Mouse (Mus musculus): ENCODE results near the gene Mrpl46.
A peak's percentile ranks its signal among the peaks of the same experiment; 100 is the strongest.

The Mrpl46 gene

GRCm38 (mm10) chr7:78769075-78769652 is 14.2 kb downstream of the Mrpl46 start:
- peak; percentile 14 for DNase-seq (ENCODE audit: inconsistent ontology term)

- no peak for DNase-seq (ENCODE audit: inconsistent ontology term)
Observed at GRCm38 (mm10) chr7:78767929-78768531, 15.3 kb downstream of the Mrpl46 start.

- DNase-seq (ENCODE audit: inconsistent ontology term), result peak; percentile 85
Observed at GRCm38 (mm10) chr7:78766019-78766683, 17.2 kb downstream of the Mrpl46 start.

- DNase-seq (ENCODE audit: inconsistent ontology term), result no peak
Observed at GRCm38 (mm10) chr7:78765215-78765631, 18.1 kb downstream of the Mrpl46 start.

GRCm38 (mm10) chr7:78763801-78764200 is 19.5 kb downstream of the Mrpl46 start:
- no peak for DNase-seq (ENCODE audit: inconsistent ontology term)

- DNase-seq (ENCODE audit: inconsistent ontology term), result no peak
Observed at GRCm38 (mm10) chr7:78754458-78755000, 28.8 kb downstream of the Mrpl46 start.

DNA sequence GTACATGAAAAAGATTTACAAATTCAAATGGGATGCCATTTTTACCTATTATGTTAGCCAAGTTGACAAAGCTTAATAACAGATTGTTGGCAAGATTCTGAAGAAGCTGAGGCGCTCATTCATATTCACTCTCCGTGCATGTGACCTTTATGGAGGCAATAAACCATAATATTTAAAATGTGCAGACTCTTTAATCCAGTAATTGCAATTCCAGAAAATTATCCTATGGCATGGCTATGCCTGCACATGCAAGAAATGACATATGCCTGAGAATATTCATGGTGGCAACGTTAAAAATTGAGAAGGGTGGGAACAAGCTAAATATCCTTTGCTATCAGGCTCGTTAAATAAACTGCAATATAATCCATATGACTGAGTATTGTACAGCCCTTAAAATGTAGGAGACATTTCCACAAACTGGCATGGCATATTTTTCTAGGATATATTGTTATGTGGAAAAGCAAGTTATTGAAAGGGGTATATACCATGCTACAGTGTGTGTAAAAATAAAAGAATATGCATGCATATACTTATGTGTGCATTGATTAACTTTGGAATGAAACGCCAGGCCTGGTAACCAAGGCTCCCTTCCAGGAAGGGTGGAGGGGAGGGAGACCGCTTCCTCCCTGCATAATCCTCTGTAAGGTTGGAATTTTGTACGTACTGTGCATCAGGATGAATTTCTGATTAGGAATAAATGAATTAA is 29.4 kb downstream of the Mrpl46 start:
- DNase-seq (ENCODE audit: inconsistent ontology term), result no peak

DNA sequence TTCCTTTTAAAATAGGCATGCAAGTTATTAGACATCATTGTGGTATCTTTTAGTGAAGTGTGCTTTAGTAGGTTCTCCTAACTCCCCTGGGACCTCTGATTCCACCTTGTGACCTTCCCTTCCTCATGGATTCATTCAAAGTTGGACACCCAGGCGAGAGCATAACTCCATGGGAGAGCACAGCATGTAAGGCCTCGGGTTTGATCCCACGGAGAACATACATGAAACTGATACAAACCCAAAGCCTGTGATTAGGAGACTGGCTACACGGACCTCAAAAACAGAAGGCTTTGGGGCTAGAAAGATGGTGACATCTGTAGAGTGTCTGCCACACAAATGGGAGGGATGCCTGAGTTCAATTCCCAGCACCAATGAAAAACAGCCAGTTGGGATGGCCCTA is 30.4 kb downstream of the Mrpl46 start:
- no peak for DNase-seq (ENCODE audit: inconsistent ontology term)

DNA sequence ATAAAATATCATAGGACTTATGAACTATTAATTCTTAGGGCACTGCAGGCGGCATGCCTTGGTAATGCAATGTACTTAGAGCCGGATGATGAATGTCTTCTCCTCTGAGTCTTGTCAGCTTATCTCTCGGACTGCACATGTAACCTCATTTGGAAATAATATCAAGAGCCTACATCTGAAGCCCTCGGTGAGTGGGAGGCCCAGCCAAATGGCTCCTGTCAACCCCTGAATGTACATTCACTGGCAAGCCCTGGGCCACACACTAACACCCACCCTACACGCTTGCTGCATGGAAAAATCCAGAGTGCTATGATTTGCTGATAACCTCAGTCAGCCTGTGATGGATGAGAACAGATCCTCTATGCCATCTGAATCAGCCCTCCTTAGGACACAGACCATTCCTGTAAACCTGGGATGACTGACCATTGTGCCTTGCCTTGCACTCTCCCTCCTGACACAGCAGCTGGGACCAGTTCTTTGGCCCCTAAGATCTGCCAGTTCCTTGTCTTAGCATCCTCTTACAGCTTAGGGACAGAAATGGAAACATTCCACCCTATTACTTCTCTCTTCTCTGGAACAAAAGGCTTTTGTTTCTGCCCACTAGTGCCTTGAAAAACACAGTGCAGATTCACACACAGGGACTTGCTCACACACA is 39.5 kb downstream of the Mrpl46 start:
- DNase-seq (ENCODE audit: inconsistent ontology term), result no peak

DNA sequence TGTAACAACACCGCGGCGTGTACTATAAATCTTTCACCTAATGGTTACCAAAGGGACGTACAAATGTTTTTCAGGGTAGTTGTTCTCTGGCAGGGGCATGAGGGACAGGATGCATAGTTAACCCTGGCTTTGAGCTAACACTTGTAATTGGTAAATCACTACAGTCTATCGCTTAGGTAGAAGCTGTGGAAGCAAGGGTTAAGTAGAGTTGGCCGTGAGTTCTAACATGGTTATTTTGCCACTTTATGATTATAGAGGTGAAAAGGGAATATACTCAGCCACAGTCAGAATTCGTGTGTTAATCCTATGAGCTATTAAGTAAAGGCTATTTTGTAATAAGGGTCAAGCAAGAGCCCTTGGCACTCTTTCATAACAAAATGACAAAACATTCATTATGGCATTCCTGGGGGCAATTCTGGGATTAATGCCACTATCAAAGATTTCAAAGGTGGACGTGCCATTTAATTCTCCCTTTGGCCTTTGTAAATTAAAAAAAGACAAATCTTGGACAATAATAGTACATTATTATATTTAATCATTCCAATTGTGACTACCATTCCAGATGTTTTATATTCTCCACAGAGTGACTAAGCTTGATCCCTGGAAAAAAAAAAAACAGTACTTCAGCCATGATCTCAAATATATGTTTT is 43.9 kb downstream of the Mrpl46 start:
- no peak for DNase-seq (ENCODE audit: inconsistent ontology term)

GRCm38 (mm10) chr7:78737614-78738210 is 45.6 kb downstream of the Mrpl46 start, which contains the start of gene Ntrk3:
Gene Ntrk3 (minus strand): TSS chr7:78738012.
- DNase-seq (ENCODE audit: inconsistent ontology term), result no peak

DNA sequence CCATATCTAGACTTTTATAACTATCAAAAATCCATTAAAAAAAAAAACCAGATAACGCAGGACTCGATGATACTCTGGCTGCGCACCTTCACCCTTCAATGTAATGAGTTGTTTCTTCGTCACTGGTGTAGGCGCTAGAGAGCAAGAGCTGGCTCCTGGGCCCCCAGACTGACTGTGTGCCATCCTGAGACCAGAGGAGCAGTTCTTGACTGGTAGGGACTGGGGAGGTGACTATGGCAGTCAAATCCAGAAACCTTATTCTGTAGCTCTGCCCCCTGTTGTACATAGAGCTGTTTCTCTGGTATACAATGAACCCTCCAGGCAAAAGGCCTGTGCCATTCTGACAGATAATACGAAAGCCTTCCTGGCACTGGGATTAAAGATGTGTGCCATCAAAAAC is 46.1 kb downstream of the Mrpl46 start:
- DNase-seq (ENCODE audit: inconsistent ontology term), result no peak

DNA sequence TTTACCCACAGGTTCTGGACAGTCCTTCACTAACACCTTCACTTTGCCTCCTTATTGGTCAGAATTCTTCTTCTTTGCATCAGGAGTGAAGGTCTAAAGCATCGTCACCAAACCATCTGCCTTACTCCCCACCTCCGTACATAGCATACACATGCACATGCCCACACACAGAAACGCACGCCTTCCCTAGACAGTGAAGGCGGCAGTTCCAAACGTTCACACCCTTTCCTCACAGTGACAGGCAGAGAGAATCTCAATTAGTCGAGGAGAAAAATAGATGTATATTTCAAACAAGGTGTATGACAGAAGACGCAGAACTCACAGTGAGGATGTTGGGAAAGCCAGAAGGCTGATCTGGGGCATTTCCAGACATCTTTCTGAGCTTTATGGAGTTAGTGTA is 51.9 kb downstream of the Mrpl46 start:
- no peak for DNase-seq (ENCODE audit: inconsistent ontology term)

Measured in Muller cell, postnatal 12 days (primary cell).